Mouse (Mus musculus) liver, adult 2 months (tissue): ENCODE data around the gene Lmx1b.

ENCODE experiments used
- CTCF ChIP-seq: fragments of 200-500 bp; IDR thresholded peaks from 2 replicates; pipeline ENCODE4 v1.5.1; 2011; ENCODE audit warnings: low read depth, low read length, control low read depth
- POLR2A ChIP-seq: fragments of 200-500 bp; IDR thresholded peaks from 2 replicates; pipeline ENCODE4 v1.6.1; 2011; ENCODE audit warnings: low read length, control low read depth; ENCODE audit not compliant: insufficient read depth; ENCODE audit errors: extremely low read depth

GRCm38 (mm10) chr2:33581866-33582265 is 58.4 kb downstream of the Lmx1b start:
- no peak for TF ChIP-seq CTCF
- no peak for TF ChIP-seq POLR2A
